Mouse (Mus musculus) liver, embryonic 14.5 days (tissue): ENCODE data around the gene Pdzk1.

ENCODE experiments used
- CTCF ChIP-seq: IDR thresholded peaks from 2 replicates; pipeline ENCODE4 v1.5.1; 2016; ENCODE audit warnings: antibody characterized with exemption, low read depth, control low read depth
- EP300 ChIP-seq: IDR thresholded peaks from 2 replicates; pipeline ENCODE4 v1.6.1; 2016; ENCODE audit warnings: antibody characterized with exemption, low read depth

DNA sequence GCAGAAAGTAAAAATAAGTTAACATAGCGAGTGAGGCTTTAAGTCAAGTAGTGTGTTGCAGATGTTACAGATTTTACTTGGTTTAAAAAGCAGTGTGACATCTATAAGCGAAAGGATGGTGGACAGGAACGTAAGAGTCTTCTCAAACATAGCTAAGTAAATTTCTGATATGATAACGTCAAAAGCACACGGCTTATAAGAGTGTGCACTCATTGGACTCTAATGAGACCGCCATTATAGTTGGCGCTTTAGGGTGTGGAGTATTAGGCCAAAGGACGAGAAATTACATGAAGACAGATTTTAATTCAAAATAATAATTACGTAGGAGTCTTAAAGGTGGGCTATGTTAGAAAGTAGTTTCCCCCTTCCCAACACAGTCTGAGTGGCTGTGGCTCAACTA lies 76.5 kb downstream of the Pdzk1 start:
- TF ChIP-seq CTCF = no peak
- TF ChIP-seq EP300 = no peak
